Mouse (Mus musculus) embryonic facial prominence, embryonic 13.5 days (tissue): ENCODE data around the gene Fcho2. TPM values are rescaled to one million over a fixed set of nuclear protein-coding genes. Genes with fewer than 3 reads are reported as not detected.

Experiments
- ATAC-seq: fragments of 200-750 bp; cut with Nextera tagmentation; 2 replicates; pipeline ENCODE4 v1.8.0; 2017; ENCODE audit warnings: low read depth; ENCODE audit not compliant: insufficient number of reproducible peaks, insufficient read depth, low FRiP score, low TSS enrichment
- H3K27ac ChIP-seq: fragments of 300-500 bp; sonication (generic); 2 replicates; pipeline ENCODE4 v1.5.1; 2015; ENCODE audit warnings: moderate library complexity, mild to moderate bottlenecking, inconsistent platforms
- H3K27me3 ChIP-seq: fragments of 300-500 bp; sonication (generic); 2 replicates; pipeline ENCODE4 v1.6.1; 2015; ENCODE audit warnings: mild to moderate bottlenecking, inconsistent platforms
- H3K36me3 ChIP-seq: fragments of 300-500 bp; sonication (generic); 2 replicates; pipeline ENCODE4 v1.6.1; 2015; ENCODE audit warnings: mild to moderate bottlenecking, inconsistent platforms
- H3K4me1 ChIP-seq: fragments of 300-500 bp; sonication (generic); 2 replicates; pipeline ENCODE4 v1.6.1; 2015; ENCODE audit warnings: inconsistent platforms
- H3K4me2 ChIP-seq: fragments of 300-500 bp; sonication (generic); 2 replicates; pipeline ENCODE4 v1.6.1; 2015; ENCODE audit warnings: moderate library complexity, mild to moderate bottlenecking, inconsistent platforms
- H3K4me3 ChIP-seq: fragments of 300-500 bp; sonication (generic); 2 replicates; pipeline ENCODE4 v1.5.1; 2015; ENCODE audit warnings: mild to moderate bottlenecking, inconsistent platforms
- H3K9ac ChIP-seq: fragments of 300-500 bp; sonication (generic); 2 replicates; pipeline ENCODE4 v1.6.1; 2015; ENCODE audit warnings: mild to moderate bottlenecking, inconsistent platforms
- H3K9me3 ChIP-seq: fragments of 300-500 bp; sonication (generic); 2 replicates; pipeline ENCODE4 v1.6.1; 2016; ENCODE audit warnings: inconsistent platforms
- WGBS: fragments of 180-500 bp; shearing (Covaris S2); methylation state at CpG from one replicate; pipeline ENCODE4 v1.1.7; 2015; ENCODE audit warnings: mixed read lengths; 5-methylcytosine and 5-hydroxymethylcytosine counted together
- polyA plus RNA-seq: library from polyadenylated mRNA; unstranded; fragments of >200 nt; fragmentation: Nextera tagmentation; extraction: Ambion mirVana; gene quantifications from 2 replicates; pipeline ENCODE4 v1.2.1, GENCODE M21; 2015

The Fcho2 gene
- polyA plus RNA-seq, 1 experiment from 2014 or later, result 45.2 TPM

DNA sequence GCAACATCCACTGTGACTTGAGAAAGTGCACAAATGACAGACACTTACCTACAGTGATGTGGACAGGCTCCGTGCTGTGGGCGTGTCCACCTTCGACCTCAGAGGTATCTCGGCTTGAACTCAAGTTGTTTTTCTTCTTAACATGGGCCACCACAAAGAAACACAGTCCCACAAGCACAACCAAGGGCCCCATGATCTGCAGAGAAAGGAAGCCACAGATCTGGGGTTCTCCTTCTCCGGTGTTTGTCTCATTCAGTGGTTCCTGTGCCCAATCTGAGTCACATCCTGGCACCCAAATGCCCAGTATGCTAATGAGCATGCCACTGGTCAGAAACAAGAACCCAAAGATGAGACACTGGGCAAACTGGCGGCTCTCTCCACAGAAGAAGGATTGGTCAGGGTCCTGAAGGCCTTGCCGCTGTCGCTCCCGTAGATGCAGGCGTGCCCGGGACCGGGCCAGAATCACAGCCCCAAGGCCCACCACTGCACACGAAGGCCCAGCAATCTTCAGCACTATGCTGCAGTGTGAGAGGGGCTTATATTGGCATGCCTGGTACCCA lies 123.2 kb downstream of the Fcho2 start:
- Histone ChIP-seq H3K36me3 (no peaks in the 10 kb centered on the region), H3K4me3 (no peak overlapping the region), H3K4me1 (peaks cover 17% of the 10 kb centered on the region), H3K27ac (no peak overlapping the region), H3K27me3 (peaks cover 38% of the 10 kb centered on the region), H3K9me3 (no peaks in the 10 kb centered on the region), H3K9ac (no peak overlapping the region), H3K4me2 (no peak overlapping the region)
- 93% methylated on average over 13 of the region's 13 CpGs for WGBS
- ATAC-seq, result no peak

DNA sequence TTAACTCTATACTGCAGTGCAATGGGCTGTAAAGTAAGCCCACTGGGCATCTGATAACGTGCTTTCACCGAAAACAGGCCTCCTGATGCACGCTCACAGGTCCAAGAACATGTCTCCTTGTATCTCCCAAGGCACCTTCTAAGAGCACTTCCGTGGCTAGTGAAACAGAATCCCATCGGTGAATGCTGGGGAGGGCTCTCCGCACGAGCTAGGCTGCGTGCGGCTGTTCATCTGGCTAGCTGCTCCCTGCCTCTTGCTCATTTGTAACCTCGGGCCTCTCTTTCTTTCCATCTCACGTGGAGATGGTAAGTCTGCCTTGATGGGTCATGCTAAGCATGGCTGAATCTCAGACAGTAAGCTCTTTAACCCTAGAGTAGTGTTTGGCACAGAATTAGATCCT lies 124.4 kb downstream of the Fcho2 start:
- Histone ChIP-seq H3K36me3 (no peaks in the 10 kb centered on the region), H3K27me3 (peaks cover 29% of the 10 kb centered on the region), H3K27ac (no peak overlapping the region), H3K9ac (no peak overlapping the region), H3K4me3 (no peak overlapping the region), H3K9me3 (no peaks in the 10 kb centered on the region), H3K4me1 (peaks cover 17% of the 10 kb centered on the region), H3K4me2 (no peak overlapping the region)
- no peak for ATAC-seq
- 88% methylated on average over 11 of the region's 11 CpGs for WGBS

DNA sequence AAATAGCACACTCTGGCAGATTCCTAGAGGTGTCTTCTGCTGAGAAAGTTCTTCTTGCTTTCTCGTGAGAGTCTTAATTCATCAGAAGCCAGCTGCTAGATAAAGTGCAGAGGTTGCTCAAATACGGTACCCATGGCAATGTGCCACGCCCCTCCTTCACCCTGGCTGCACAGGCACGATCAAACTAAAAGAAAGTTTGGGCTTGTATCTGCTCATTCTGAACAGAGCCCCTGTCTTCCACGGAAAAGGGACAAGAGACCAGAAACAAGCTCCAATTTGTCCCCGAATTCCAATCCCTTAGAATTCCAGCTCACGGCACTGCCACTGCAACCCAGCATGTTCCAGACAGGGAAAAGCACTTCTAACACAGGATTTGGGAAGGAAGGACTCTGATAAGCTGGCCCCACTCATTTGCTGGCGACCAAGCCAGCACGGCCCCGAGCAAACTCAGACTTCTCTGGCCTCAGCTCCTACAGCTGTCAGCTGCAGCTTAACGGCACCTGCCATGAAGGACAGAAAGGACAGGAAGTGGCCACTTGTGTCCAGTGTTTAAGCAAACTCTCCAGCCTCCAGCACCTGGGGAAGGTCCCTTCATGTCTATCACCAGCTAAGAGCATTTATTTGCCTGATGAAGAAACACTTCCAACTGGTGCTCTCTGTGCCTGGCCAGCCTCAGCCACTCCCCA lies 125.5 kb downstream of the Fcho2 start:
- no peak for ATAC-seq
- no peak overlapping the region for H3K9ac ChIP-seq
- no peak overlapping the region for H3K27ac ChIP-seq
- no peaks in the 10 kb centered on the region for H3K9me3 ChIP-seq
- H3K36me3 ChIP-seq, result no peaks in the 10 kb centered on the region
- H3K4me3 ChIP-seq, result no peak overlapping the region
- peaks cover 9% of the 10 kb centered on the region for H3K4me1 ChIP-seq
- 66% methylated on average over 11 of the region's 11 CpGs for WGBS
- peaks cover 17% of the 10 kb centered on the region for H3K27me3 ChIP-seq
- H3K4me2 ChIP-seq, result no peak overlapping the region

DNA sequence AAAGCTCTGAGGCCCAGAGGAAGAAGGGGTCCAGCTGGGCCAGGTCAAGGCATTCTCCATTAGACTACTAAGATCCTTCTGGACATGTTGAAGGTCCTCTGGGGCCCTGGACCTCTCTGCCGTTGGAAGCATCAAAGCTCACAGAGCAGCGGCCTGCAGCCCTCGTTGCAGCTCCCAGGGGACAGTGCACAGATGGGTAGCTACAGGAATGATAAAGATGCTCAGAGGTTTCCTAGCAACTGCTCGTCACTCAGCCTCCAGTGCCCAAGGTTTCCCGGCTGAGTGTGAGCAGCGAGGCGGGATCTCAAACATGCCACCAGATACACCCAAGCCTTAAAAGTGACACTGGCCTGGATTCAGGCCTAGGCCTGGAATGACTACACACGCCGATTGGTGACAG lies 127.3 kb downstream of the Fcho2 start:
- Histone ChIP-seq H3K4me3 (no peak overlapping the region), H3K36me3 (no peaks in the 10 kb centered on the region), H3K4me1 (peaks cover 6% of the 10 kb centered on the region; the same call in 1 of the 2 replicates), H3K9ac (no peak overlapping the region), H3K9me3 (no peaks in the 10 kb centered on the region), H3K27me3 (no peaks in the 10 kb centered on the region; the same call in 1 of the 2 replicates), H3K27ac (no peak overlapping the region), H3K4me2 (no peak overlapping the region)
- ATAC-seq, result no peak
- WGBS, result 69% methylated on average over 9 of the region's 9 CpGs

DNA sequence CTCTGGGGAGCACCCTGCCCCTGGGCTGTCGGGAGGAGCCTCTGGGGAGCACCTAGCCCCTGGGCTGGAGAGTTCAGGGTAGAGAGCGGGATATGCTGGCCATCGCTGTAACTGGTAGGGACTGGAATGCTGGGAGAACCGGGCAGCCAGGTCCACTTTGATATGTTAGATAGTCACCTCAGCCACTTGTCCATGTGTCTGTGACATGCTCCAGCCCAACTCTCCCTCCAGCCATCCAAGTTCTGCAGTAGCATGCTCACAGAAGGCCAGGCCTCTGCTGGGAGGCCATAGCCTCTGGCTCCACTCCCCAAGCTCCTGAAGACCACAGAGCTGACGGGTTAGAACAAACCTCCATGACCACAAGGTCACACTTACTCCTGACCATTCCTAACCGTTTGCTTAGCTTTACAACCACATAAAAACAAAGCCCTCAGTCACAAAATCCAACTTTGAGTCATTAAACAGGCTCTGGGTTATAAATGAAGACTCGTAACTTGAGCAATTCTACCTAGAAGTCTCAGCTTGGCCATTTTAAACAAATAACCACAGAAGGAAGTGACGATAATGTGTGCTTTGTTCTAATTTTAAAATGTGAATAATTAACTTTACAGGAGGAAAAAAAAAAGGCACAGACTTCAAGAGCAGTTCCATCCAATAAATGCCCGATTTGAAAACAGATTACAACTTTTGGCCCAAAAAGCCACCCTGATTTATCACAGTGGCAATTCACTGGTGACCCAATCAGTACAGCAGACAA lies 130.9 kb downstream of the Fcho2 start:
- Histone ChIP-seq H3K4me1 (peaks cover 7% of the 10 kb centered on the region), H3K36me3 (no peaks in the 10 kb centered on the region), H3K4me3 (no peak overlapping the region), H3K27me3 (no peaks in the 10 kb centered on the region), H3K9ac (no peak overlapping the region), H3K4me2 (no peak overlapping the region), H3K9me3 (no peaks in the 10 kb centered on the region), H3K27ac (no peak overlapping the region)
- 74% methylated on average over 9 of the region's 9 CpGs for WGBS
- no peak for ATAC-seq

DNA sequence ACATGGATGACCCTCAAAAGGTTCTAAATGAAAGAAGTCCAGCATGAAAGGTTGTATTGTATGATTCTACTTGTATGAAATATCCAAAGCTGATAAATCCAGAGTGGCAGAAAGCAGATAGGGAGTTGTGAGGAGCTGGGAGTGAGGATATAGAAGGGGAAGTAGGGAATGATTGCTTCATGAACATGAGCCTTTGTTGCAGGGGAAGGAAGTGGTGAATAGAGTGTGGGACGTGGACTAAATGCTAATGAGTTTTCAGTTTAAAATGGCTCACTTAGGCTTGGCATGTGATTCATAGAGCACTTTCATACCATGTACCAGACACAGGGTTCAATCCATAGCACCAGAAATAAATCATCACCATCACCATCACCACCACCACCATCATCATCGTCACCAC lies 131.8 kb downstream of the Fcho2 start:
- Histone ChIP-seq H3K36me3 (no peaks in the 10 kb centered on the region), H3K4me1 (peaks cover 7% of the 10 kb centered on the region), H3K4me3 (no peak overlapping the region), H3K9ac (no peak overlapping the region), H3K4me2 (no peak overlapping the region), H3K27ac (no peak overlapping the region), H3K9me3 (no peaks in the 10 kb centered on the region), H3K27me3 (no peaks in the 10 kb centered on the region)
- WGBS, result 86% methylated on average over 2 of the region's 2 CpGs
- ATAC-seq, result no peak

DNA sequence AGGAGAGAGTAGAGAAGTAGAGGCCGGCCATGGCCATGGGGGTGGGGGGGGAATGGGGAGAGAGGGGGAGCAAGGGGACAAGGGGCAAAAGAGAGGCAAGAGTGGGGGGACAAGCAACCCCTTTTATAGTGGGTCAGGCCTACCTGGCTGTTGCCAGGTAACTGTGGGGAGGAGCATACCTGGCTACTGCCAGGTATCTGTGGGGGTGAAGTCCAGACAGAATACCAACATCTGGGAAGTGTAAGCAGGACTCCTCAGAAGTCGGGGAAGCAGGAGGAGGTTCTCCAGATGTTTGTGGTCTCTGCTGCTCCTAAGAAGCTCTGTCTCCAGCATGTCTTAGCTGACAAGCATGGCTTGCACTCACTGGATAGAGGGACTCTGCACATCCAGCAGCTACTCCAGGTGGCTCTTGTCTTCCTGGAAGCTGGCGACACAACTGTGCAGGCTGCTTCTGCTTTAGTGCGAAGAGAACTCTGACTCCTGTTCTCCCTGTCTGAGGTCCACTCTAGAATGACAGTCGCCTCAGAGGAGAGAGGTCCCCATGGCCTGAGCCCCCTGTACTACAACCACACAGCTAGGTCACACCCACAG lies 134.7 kb downstream of the Fcho2 start:
- no peak overlapping the region for H3K27ac ChIP-seq
- H3K27me3 ChIP-seq, result no peaks in the 10 kb centered on the region
- no peaks in the 10 kb centered on the region for H3K36me3 ChIP-seq
- ATAC-seq, result no peak
- no peak overlapping the region for H3K9ac ChIP-seq
- 79% methylated on average over 5 of the region's 5 CpGs for WGBS
- H3K9me3 ChIP-seq, result no peaks in the 10 kb centered on the region
- peaks cover 7% of the 10 kb centered on the region for H3K4me1 ChIP-seq
- H3K4me2 ChIP-seq, result no peak overlapping the region
- H3K4me3 ChIP-seq, result no peak overlapping the region

DNA sequence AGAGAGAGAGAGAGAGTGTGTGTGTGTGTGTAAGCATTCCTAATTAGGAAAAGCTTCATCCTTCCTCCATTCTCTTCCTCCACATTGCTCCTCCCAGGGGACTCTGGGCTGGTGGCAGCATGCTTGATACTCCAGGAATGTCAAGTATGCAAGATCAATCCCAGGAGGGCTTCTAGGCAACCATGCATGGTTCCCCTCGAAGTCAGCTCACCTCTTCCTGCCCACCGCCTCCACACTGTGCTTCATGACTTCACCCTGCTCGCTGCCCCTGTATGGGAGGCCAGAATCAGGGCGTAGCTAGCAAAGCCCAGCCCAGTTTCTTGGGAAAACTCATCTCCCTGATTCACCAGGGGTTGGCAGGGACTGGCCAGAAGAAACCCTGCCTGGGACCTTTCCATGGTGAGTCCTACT lies 135.6 kb downstream of the Fcho2 start:
- Histone ChIP-seq H3K9me3 (no peaks in the 10 kb centered on the region), H3K27me3 (no peaks in the 10 kb centered on the region), H3K4me3 (no peak overlapping the region), H3K27ac (no peak overlapping the region), H3K4me2 (no peak overlapping the region), H3K9ac (no peak overlapping the region), H3K4me1 (peaks cover 7% of the 10 kb centered on the region), H3K36me3 (no peaks in the 10 kb centered on the region)
- 31% methylated on average over 4 of the region's 4 CpGs for WGBS
- ATAC-seq, result no peak

DNA sequence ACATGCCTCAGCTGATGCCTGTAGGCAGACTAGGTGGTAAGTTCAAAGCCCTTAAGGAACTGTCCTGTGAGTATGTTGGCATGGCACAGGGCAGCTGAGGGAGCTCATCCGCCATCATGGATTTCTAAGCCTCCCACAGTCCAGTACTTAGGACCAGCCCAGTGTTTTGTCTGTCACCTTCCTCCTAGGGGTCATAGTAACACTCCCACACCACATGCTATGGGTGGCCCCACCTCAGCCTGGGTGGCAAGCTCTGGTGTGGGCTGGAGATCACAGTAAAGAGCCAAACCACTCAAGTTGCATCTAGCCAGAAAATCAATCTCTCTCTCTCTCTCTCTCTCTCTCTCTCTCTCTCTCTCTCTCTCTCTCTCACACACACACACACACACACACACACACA lies 136.0 kb downstream of the Fcho2 start:
- no peak for ATAC-seq
- H3K9me3 ChIP-seq, result no peaks in the 10 kb centered on the region
- WGBS, result 93% methylated on average over 1 of the region's 1 CpGs

DNA sequence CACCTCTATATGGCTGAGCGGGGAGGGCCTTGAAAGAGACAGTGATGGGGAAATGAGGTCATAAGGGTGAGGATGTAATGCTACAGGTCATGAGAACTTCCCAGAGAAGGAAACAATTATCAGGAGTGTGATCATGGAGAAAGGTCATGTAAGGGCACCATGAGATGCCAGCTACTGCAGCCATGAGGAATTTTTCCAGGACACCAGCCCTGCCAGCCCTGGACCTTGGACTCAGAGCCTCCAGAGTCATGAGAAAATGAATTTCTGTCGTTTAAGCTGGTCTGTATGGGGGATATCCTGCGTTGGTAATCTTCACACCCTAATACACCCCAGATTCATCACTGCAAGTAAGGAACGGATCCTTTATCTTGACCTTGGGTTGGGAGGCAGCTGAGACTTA lies 141.3 kb downstream of the Fcho2 start:
- Histone ChIP-seq H3K4me3 (no peak overlapping the region), H3K9ac (no peak overlapping the region), H3K27me3 (no peaks in the 10 kb centered on the region), H3K36me3 (no peaks in the 10 kb centered on the region), H3K4me1 (no peaks in the 10 kb centered on the region), H3K4me2 (no peak overlapping the region), H3K9me3 (no peaks in the 10 kb centered on the region), H3K27ac (no peak overlapping the region)
- ATAC-seq, result no peak
- WGBS, result 76% methylated on average over 4 of the region's 4 CpGs

More for the DNA sequence above, 136.0 kb downstream of the Fcho2 start:
- no peak overlapping the region for H3K4me2 ChIP-seq
- H3K9ac ChIP-seq, result no peak overlapping the region
- H3K27ac ChIP-seq, result no peak overlapping the region
- H3K4me1 ChIP-seq, result peaks cover 7% of the 10 kb centered on the region
- no peaks in the 10 kb centered on the region for H3K27me3 ChIP-seq
- no peaks in the 10 kb centered on the region for H3K36me3 ChIP-seq
- H3K4me3 ChIP-seq, result no peak overlapping the region
